Mouse (Mus musculus) ES-E14 (cell line): Measurements from ENCODE around the gene Glt8d1. TPM values are rescaled to one million over a fixed set of nuclear protein-coding genes. Genes with fewer than 3 reads are reported as not detected.

Experiments
- DNase-seq: peaks from one replicate; pipeline ENCODE4 v3.0.0-alpha.2; 2013; ENCODE audit warnings: low read depth, low spot score
- H3K27ac ChIP-seq: 2 replicates; pipeline ENCODE4 v1.5.1; 2012; ENCODE audit warnings: low read depth, mild to moderate bottlenecking, low read length, moderate library complexity, mixed read lengths; ENCODE audit not compliant: poor library complexity, insufficient read depth, severe bottlenecking
- H3K36me3 ChIP-seq: 2 replicates; pipeline ENCODE4 v1.6.1; 2012; ENCODE audit warnings: mild to moderate bottlenecking, low read length, moderate library complexity, mixed read lengths; ENCODE audit not compliant: control insufficient read depth, poor library complexity, insufficient read depth, severe bottlenecking
- H3K4me1 ChIP-seq, 2 experiments: fragments of 150-350 bp in 1 of 2; sonication (generic) in 1 of 2; 2 replicates each; pipeline ENCODE4 v1.6.1; 2012; ENCODE audit warnings: low read length in 2 of 2, mild to moderate bottlenecking in 1 of 2, mixed read lengths in 1 of 2; ENCODE audit not compliant: control insufficient read depth in 2 of 2, insufficient read depth in 2 of 2, poor library complexity in 1 of 2
- H3K4me3 ChIP-seq, 2 experiments: fragments of 150-350 bp in 1 of 2; sonication (generic) in 1 of 2; 2 replicates each; pipeline ENCODE4 v1.5.1; 2012; ENCODE audit warnings: low read length in 2 of 2, low read depth in 1 of 2, mild to moderate bottlenecking in 1 of 2, mixed read lengths in 1 of 2; ENCODE audit not compliant: insufficient read depth in 1 of 2, poor library complexity in 1 of 2, severe bottlenecking in 1 of 2
- H3K9ac ChIP-seq: 2 replicates; pipeline ENCODE4 v1.6.1; 2012; ENCODE audit warnings: low read depth, mild to moderate bottlenecking, low read length, mixed read lengths; ENCODE audit not compliant: poor library complexity, insufficient read depth, severe bottlenecking
- H3K9me3 ChIP-seq: fragments of 150-350 bp; sonication (generic); 2 replicates; pipeline ENCODE4 v1.6.1; 2012; ENCODE audit warnings: low read depth, mild to moderate bottlenecking, low read length; ENCODE audit not compliant: control insufficient read depth, insufficient read depth
- CHD2 ChIP-seq: IDR thresholded peaks from 2 replicates; pipeline ENCODE4 v1.6.1; 2014; ENCODE audit warnings: mild to moderate bottlenecking, low read depth, low read length, inconsistent platforms
- HCFC1 ChIP-seq: IDR thresholded peaks from 2 replicates; pipeline ENCODE4 v1.6.1; 2012; ENCODE audit warnings: low read length, inconsistent platforms, borderline replicate concordance; ENCODE audit not compliant: insufficient read depth
- MAFK ChIP-seq: IDR thresholded peaks from 2 replicates; pipeline ENCODE4 v1.6.1; 2014; ENCODE audit warnings: mild to moderate bottlenecking, low read depth, low read length, inconsistent platforms; ENCODE audit not compliant: insufficient read depth
- ZC3H11A ChIP-seq: IDR thresholded peaks from 2 replicates; pipeline ENCODE4 v1.6.1; 2012; ENCODE audit warnings: low read depth, mild to moderate bottlenecking, inconsistent platforms, low read length, borderline replicate concordance
- ZNF384 ChIP-seq: IDR thresholded peaks from 2 replicates; pipeline ENCODE4 v1.6.1; 2012; ENCODE audit warnings: low read depth, low read length, inconsistent platforms
- in situ Hi-C, 2 experiments: fragments of 600-800 bp; cut with MboI; formaldehyde crosslinking; loops; one replicate each; pipeline ENCODE4 v1.15.1; 2025; ENCODE audit warnings: low sequenced_read_pairs in 2 of 2, inconsistent platforms in 1 of 2; ENCODE audit not compliant: unreplicated experiment in 2 of 2
- total RNA-seq: library from RNA; depleted of rRNA; stranded (reverse); fragments of 300-350 nt; gene quantifications from 2 replicates; pipeline ENCODE4 v1.2.3, GENCODE M21; 2012; rRNA removed

Glt8d1 gene
- 22.4 and 25.4 TPM in 2 replicates for total RNA-seq

DNA sequence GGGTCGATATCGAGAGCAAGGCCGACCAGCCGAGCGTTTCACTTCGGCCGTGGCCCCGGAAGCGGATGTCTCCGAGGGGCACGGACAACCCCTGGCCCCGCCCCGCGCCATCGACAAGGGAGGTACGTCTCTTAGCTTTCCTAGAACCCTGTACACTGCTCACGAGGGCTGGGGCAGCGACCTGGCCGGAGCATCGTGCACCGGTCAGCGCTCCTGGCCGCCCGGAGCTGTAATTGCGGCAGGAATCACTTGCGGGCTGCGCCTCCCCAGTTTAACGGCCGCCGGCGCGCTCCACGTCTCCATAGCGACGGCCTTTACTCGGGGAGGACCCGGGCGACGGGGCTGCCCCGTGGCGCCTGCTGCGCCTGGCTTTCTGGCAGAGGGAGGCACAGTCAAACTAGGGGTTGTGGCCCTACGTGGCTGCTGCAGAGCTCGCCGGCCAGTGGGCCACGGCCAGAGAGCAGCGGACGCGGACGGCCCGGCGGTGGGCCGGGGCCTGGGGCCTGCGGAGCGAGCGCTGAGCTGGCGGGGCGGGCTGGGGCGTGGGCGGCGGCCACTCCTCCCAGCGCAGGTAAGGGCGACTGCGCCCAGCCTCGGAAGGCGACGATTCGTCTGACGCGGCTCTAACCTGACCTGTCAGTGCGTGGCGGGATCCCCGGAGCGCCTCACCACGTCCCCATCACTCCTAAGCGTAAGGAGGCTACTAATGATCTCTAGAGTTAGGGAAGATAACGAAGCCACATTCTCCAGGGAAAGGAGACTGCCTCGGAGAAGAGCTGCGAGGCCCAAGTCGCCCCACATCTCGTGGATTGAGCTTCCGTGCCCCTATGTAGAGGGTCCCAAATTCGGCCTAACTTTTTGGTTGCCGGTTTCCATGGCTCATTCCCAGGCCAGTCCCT lies at the start of gene Glt8d1, which contains the start of gene Spcs1:
TSS of gene Glt8d1 (plus strand) at position 94 of the 899 bp plus-strand sequence.
TSS of gene Spcs1 (minus strand) at position 366 of the 899 bp plus-strand sequence.
- in situ Hi-C loops = no loop called here
- no peak for TF ChIP-seq ZC3H11A
- peak; percentile 30; the same call in 1 of the 2 replicates for TF ChIP-seq HCFC1
- Histone ChIP-seq H3K36me3 (no peaks in the 10 kb centered on the region), H3K9ac (peak within 1 kb of the TSS; percentile 93), H3K4me3 (peak within 1 kb of the TSS; percentile 84 to 95), H3K4me1 (peaks cover 0 to 3% of the 10 kb centered on the region in 2 experiments; a peak in 1 of 4 replicates), H3K9me3 (no peaks in the 10 kb centered on the region), H3K27ac (peak within 1 kb of the TSS; percentile 28)
- DNase-seq = peak; percentile 60

DNA sequence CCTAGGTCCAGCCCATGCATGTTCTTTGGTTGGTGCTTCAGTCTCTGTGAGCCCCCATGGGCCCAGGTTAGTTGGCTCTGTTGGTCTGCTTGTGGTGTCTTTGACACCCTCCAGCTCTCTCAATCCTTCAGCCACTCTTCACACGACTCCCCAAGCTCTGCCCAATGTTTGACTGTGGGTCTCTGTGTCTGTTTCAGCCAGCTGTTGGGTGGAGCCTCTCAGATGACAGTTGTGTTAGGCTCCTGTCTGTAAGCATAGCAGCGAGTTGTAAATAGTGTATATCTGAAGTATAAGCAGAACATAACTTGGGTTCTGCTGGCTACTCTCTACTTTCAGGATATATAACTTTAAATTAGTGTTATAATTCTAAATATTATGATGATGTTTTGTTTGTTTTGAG lies 42.7 kb upstream of the Glt8d1 start:
- no peak overlapping the region for H3K9ac ChIP-seq
- no peak overlapping the region for H3K4me3 ChIP-seq
- no peaks in the 10 kb centered on the region for H3K9me3 ChIP-seq
- no peak overlapping the region for H3K27ac ChIP-seq
- peaks cover 2% of the 10 kb centered on the region; the same call in 1 of the 2 replicates for H3K36me3 ChIP-seq
- no peaks in the 10 kb centered on the region for H3K4me1 ChIP-seq
- no peak for TF ChIP-seq ZNF384
- no peak for TF ChIP-seq CHD2
- TF ChIP-seq MAFK = no peak
- no peak for TF ChIP-seq ZC3H11A
- TF ChIP-seq HCFC1 = no peak
- in situ Hi-C loops = no loop called here
- no peak for DNase-seq

DNA sequence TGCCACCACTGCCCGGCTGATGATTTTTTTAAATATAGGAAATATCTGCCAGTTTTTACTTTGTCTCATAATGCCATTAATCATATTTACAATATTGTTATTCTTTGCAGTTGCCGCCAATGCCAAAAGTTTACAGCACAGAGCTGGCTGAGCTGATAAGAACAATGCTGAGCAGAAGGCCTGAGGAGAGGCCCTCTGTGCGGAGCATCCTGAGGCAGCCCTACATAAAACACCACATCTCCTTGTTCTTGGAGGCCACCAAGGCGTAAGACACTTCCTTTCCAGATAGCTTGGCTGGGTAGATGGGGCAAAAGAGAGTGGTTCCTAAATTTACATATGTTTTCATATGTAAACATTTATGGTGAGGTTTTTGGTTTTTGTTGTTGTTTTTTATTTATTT lies 42.2 kb upstream of the Glt8d1 start:
- Histone ChIP-seq H3K9me3 (no peaks in the 10 kb centered on the region), H3K36me3 (peaks cover 2% of the 10 kb centered on the region; the same call in 1 of the 2 replicates), H3K27ac (no peak overlapping the region), H3K4me1 (no peaks in the 10 kb centered on the region), H3K4me3 (no peak overlapping the region), H3K9ac (no peak overlapping the region)
- DNase-seq = no peak
- no peak for TF ChIP-seq ZC3H11A
- TF ChIP-seq CHD2 = no peak
- no peak for TF ChIP-seq ZNF384
- TF ChIP-seq MAFK = no peak
- TF ChIP-seq HCFC1 = no peak
- in situ Hi-C loops = no loop called here

DNA sequence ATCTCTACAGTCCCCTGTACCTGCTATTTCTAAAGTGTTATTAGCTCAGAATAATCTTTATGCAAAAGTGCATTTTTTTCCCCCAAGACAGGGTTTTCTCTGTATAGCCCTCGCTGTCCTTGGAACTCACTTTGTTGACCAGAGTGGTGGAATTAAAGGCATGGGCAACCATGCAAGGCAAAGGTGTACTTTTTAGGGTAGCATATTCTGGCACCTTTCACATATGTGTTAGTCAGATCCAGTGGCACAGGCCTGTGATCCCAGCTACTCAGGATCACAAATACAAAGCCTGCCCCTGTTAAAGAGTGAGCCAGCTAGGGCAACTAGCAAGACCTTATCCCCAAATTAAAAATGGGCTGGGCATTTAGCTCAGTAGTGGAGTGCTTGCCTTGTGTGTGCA lies 40.8 kb upstream of the Glt8d1 start:
- TF ChIP-seq CHD2 (no peak), ZC3H11A (no peak), MAFK (no peak), HCFC1 (no peak), ZNF384 (no peak)

More for the DNA sequence above, 40.8 kb upstream of the Glt8d1 start:
- in situ Hi-C loops = no loop called here
- no peak for DNase-seq
- Histone ChIP-seq H3K4me1 (no peaks in the 10 kb centered on the region), H3K27ac (no peak overlapping the region), H3K4me3 (no peak overlapping the region), H3K9ac (no peak overlapping the region), H3K36me3 (peaks cover 2% of the 10 kb centered on the region; the same call in 1 of the 2 replicates), H3K9me3 (no peaks in the 10 kb centered on the region)
